Mouse (Mus musculus) CH12.LX (cell line): ENCODE data around the gene Jph2.

Experiments used
- BHLHE40 ChIP-seq: IDR thresholded peaks from 2 replicates; pipeline ENCODE4 v1.6.1; 2011; ENCODE audit warnings: mild to moderate bottlenecking, low read depth, low read length, improper control_type of control experiment
- CHD1 ChIP-seq: IDR thresholded peaks from 2 replicates; pipeline ENCODE4 v1.6.1; 2012; ENCODE audit warnings: low read depth, low read length, improper control_type of control experiment, inconsistent platforms
- CTCF ChIP-seq, 2 experiments: IDR thresholded peaks in 1 of 2; conservative IDR thresholded peaks in 1 of 2; 2 replicates each; pipeline ENCODE4 v1.5.1; 2011 to 2012; ENCODE audit warnings: low read depth in 2 of 2, low read length in 2 of 2, improper control_type of control experiment in 1 of 2, inconsistent platforms in 1 of 2, mild to moderate bottlenecking in 1 of 2, moderate library complexity in 1 of 2
- E2F4 ChIP-seq: IDR thresholded peaks from 2 replicates; pipeline ENCODE4 v1.6.1; 2011; ENCODE audit warnings: low read depth, low read length, improper control_type of control experiment; ENCODE audit not compliant: insufficient replicate concordance
- MXI1 ChIP-seq: IDR thresholded peaks from 2 replicates; pipeline ENCODE4 v1.6.1; 2011; ENCODE audit warnings: mild to moderate bottlenecking, low read depth, low read length, improper control_type of control experiment
- POLR2A ChIP-seq: IDR thresholded peaks from 2 replicates; pipeline ENCODE4 v1.6.1; 2011; ENCODE audit warnings: low read depth, mild to moderate bottlenecking, improper control_type of control experiment, low read length
- SIN3A ChIP-seq: IDR thresholded peaks from 2 replicates; pipeline ENCODE4 v1.6.1; 2012; ENCODE audit warnings: low read length, improper control_type of control experiment, inconsistent platforms
- TBP ChIP-seq: conservative IDR thresholded peaks from 2 replicates; pipeline ENCODE4 v1.6.1; 2011; ENCODE audit warnings: low read depth, low read length, improper control_type of control experiment
- UBTF ChIP-seq: IDR thresholded peaks from 2 replicates; pipeline ENCODE4 v1.6.1; 2012; ENCODE audit warnings: low read depth, mild to moderate bottlenecking, inconsistent platforms, low read length, improper control_type of control experiment, moderate library complexity
- USF1 ChIP-seq: IDR thresholded peaks from 2 replicates; pipeline ENCODE4 v1.6.1; 2014; ENCODE audit warnings: low read depth, mild to moderate bottlenecking, inconsistent platforms, low read length, improper control_type of control experiment
- USF2 ChIP-seq: conservative IDR thresholded peaks from 2 replicates; pipeline ENCODE4 v1.6.1; 2011; ENCODE audit warnings: low read depth, low read length, improper control_type of control experiment
- ZNF384 ChIP-seq: IDR thresholded peaks from 2 replicates; pipeline ENCODE4 v1.6.1; 2012; ENCODE audit warnings: low read depth, low read length, improper control_type of control experiment, inconsistent platforms

DNA sequence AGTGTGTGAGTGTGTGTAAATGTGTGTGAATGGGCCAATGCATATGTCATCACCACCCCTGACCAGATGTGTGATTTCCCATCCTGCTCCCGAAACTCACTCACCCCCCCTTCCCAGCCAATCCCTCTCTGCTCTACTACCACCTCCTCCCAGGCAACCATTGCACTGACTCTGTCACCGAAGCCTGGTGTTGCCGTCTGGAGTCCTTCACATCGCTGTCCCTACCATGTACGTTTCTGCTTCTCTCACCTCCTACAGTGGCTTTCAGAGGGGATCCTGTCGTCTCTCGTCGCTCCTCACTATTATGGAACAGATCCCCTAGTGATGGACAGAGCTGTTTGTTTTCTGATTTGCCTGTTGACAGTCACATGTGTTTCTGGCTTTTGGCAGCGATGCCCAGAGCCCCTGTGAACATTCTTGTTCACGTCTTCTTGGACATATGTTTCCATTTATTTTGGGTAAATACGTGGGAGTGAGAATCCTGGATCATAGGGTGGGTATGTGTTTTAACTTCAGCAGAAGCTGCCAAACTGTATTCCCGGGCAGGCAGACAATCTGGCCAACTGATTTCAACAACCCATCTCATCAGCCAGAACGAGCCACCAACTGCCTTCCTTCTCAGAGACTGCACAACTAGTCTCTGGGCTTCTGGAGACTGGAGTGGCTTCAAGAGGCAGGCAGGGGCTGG is 65.3 kb downstream of the Jph2 start:
- TF ChIP-seq POLR2A (no peak), ZNF384 (no peak), CTCF (conservative IDR thresholded peaks at IDR 0.05 in 1 of 2, IDR thresholded peaks at IDR 0.05 in 1 of 2; ENCODE audit: low read depth in 2 of 2, low read length in 2 of 2) (no peak), USF2 (no peak), E2F4 (no peak), MXI1 (no peak), CHD1 (no peak), BHLHE40 (no peak), UBTF (no peak), TBP (no peak), SIN3A (no peak), USF1 (no peak)
